Mouse (Mus musculus) right cerebral cortex, postnatal 14 days (tissue): ENCODE measurements at regions not wholly inside any gene's neighbourhood (a gene's known extent, or its start where the extent isn't known, plus 50 kb on each side); places are given as distances from the start of the nearest gene placed in this dataset.

Experiments used
- DNase-seq: peaks from one replicate; pipeline ENCODE4 v3.0.0; 2022

GRCm38 (mm10) chr14:68224152-68224551 lies 1069.9 kb downstream of the Synb start:
- DNase-seq = no peak

DNA sequence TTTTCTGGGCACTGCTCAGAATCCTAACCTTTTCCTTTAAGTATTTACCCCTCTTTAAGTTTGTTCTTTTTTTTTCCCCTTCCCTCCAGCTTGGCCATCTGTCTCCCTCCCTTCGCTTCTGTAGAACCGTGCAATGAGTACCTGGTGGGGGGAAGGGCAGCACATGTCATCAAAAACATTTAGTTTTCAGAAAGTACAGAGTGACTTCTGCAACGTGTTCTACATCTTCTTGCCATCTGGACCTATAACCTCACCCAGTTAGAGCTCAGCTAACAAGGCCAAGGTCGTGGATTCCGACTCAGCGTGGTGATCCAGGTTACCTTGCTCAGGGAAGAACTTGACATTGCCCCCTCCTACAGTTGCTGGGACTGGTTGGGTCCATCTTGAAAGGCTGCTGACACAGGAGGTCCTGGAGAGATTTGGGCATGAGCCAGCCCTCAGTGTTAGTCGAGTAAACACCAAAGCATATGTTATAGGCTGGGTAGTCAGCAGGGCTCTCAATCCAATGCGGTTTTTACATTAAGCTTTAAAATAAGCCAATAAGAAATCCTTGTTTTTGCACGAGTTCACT lies 1075.0 kb downstream of the Synb start:
- no peak for DNase-seq

DNA sequence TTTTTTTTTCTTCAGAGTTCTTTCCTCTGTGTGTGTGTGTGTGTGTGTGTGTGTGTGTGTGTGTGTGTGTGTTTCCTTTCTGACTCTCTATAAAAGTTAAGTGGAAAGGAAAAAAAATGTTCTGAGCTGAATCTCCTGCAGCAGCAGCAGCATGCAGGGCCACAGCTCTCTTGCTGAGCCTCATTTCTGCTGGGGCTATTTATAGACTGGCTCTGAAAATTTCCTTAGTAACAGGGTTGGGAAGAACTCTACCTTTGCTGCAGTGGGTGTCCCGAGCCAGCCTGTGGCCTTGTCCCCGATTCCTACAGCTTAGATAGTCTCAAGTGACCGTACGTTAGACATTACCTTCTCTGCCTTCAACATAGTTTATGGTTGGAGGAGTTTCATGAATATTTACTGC lies 1075.6 kb downstream of the Synb start:
- peak; percentile 5 for DNase-seq

GRCm38 (mm10) chr14:68217986-68218385 lies 1076.1 kb downstream of the Synb start:
- DNase-seq = no peak

DNA sequence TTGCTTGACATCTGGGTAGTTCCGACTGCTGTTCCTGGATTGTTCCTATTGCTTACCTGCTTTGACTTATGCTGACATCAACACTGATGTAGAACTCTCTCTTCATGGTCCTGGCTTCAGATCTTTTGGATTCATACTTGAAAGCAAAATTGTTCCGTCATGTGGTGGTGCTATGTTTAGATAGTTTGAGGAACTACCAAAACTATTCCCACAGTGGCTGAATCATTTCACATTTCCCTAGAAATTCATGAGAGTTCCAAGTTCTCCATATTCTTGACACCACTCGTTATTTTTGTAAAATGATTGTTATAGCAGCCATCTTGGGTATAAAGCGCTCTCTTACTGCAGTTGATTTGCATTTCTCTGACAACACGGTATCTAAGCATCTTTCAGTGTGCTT lies 1080.2 kb downstream of the Synb start:
- DNase-seq = no peak

DNA sequence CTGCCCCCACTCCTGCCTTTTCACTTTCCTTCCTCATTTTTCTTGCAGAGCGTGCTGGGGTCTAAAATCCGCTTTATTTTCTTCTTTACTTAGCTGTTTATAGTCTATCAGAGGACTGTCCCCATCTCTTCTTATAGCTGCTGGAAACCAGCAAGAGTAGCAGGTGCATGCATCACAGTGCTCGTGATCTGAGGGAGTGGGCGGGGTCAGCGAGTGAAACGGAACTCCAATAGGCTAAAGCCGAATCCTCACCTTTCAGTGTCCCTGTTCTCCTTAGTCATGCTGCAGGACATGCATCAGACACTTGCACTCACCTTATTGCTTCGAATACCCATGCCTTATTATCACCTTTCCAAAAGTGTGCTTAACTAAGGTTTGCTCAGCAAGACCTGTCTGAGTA lies 1095.3 kb downstream of the Synb start:
- DNase-seq = no peak

- DNase-seq = no peak
These were observed 1096.7 kb downstream of the Synb start for GRCm38 (mm10) chr14:68197470-68197800.

GRCm38 (mm10) chr14:68196762-68197469 lies 1097.2 kb downstream of the Synb start:
- no peak for DNase-seq

- no peak for DNase-seq
These were observed 1097.9 kb downstream of the Synb start for GRCm38 (mm10) chr14:68196201-68196600.

GRCm38 (mm10) chr14:68189876-68190275 lies 1104.2 kb downstream of the Synb start:
- no peak for DNase-seq

DNA sequence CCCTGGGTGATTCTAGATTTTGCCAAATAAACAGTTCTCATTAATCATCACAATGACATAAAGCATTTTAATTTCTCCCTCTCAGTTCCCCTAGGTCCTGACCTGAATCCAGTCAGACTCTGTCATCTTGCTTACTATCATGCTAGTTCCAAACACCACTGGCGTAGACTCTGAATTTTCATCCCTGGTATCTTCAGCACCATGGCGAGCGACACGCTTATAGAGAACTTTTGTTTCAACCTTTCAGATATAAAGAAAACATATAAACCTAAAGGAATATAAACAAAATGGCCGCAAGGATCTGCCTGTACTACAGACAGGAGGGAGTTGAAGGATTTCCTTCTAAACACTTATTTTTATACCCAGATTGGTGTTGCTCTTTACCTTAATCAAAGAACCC lies 1105.8 kb downstream of the Synb start:
- DNase-seq = no peak

- DNase-seq = no peak
These were observed 1111.5 kb downstream of the Synb start for GRCm38 (mm10) chr14:68182606-68183005.

GRCm38 (mm10) chr14:68181168-68181567 lies 1112.9 kb downstream of the Synb start:
- no peak for DNase-seq
